Mouse (Mus musculus) kidney, embryonic 16.5 days (tissue): ENCODE measurements around the gene Lce3a. TPM values are rescaled to one million over a fixed set of nuclear protein-coding genes. Genes with fewer than 3 reads are reported as not detected.

Experiments used
- ATAC-seq: fragments of 200-750 bp; cut with Nextera tagmentation; 2 replicates; pipeline ENCODE4 v1.8.0; 2017; ENCODE audit warnings: moderate TSS enrichment; ENCODE audit not compliant: low FRiP score, low TSS enrichment
- H3K27ac ChIP-seq: fragments of 300-500 bp; sonication (generic); 2 replicates; pipeline ENCODE4 v1.5.1; 2014; ENCODE audit warnings: low read length
- H3K27me3 ChIP-seq: fragments of 300-500 bp; sonication (generic); 2 replicates; pipeline ENCODE4 v1.6.1; 2014; ENCODE audit warnings: low read length, control low read depth, mixed read lengths; ENCODE audit not compliant: insufficient read depth
- H3K36me3 ChIP-seq: fragments of 300-500 bp; sonication (generic); 2 replicates; pipeline ENCODE4 v1.6.1; 2014; ENCODE audit warnings: low read length, control low read depth, mixed read lengths; ENCODE audit not compliant: insufficient read depth
- H3K4me1 ChIP-seq: fragments of 300-500 bp; sonication (generic); 2 replicates; pipeline ENCODE4 v1.6.1; 2014; ENCODE audit warnings: low read length, control low read depth, mixed read lengths; ENCODE audit not compliant: insufficient read depth
- H3K4me2 ChIP-seq: fragments of 300-500 bp; sonication (generic); replicated peaks from 2 replicates; pipeline ENCODE4 v1.6.1; 2014; ENCODE audit warnings: low read depth, low read length
- H3K4me3 ChIP-seq: fragments of 300-500 bp; sonication (generic); 2 replicates; pipeline ENCODE4 v1.5.1; 2014; ENCODE audit warnings: mild to moderate bottlenecking, low read length
- H3K9ac ChIP-seq: fragments of 300-500 bp; sonication (generic); replicated peaks from 2 replicates; pipeline ENCODE4 v1.6.1; 2014; ENCODE audit warnings: low read length
- H3K9me3 ChIP-seq: fragments of 300-500 bp; sonication (generic); 2 replicates; pipeline ENCODE4 v1.6.1; 2016; ENCODE audit warnings: low read length, control low read depth
- WGBS: fragments of 180-500 bp; shearing (Covaris S2); extraction: QIAGEN DNeasy Blood & Tissue Kit; methylation state at CpG from one replicate; pipeline ENCODE4 v1.1.7; 2014; 5-methylcytosine and 5-hydroxymethylcytosine counted together
- polyA plus RNA-seq: library from polyadenylated mRNA; unstranded; fragments of >200 nt; fragmentation: Nextera tagmentation; extraction: Ambion mirVana; gene quantifications from 2 replicates; pipeline ENCODE4 v1.2.1, GENCODE M21; 2015

Lce3a gene
- not detected in 2 replicates for polyA plus RNA-seq

DNA sequence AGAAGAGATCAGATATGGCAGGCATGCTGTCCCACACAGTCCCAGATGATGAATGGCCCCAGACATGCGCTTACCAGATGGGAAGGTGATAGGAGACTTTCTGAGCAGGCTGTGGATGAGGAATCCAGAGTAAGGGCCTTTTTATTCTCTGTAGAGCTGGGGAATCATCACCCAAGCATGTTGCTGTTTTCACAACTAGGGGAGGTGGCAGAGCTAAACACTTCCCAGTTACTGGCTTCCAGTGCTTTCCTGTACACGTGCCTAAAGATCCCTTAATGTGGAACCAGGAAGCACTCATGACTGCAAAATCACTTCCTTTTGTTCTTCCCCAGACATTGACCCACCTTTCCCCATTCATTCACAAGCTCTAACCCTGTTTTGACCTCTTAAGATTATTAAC is at the start of gene Lce3a:
Gene Lce3a, minus strand, starts transcription at position 101 of the 400 bp plus-strand sequence.
- H3K4me1 ChIP-seq, result no peaks in the 10 kb centered on the region
- WGBS, result 66% methylated on average over 2 of the region's 2 CpGs
- H3K9me3 ChIP-seq, result no peaks in the 10 kb centered on the region
- H3K27ac ChIP-seq, result no peak within 1 kb of the TSS
- no peak within 1 kb of the TSS for H3K9ac ChIP-seq
- no peaks in the 10 kb centered on the region for H3K36me3 ChIP-seq
- H3K4me2 ChIP-seq, result no peak within 1 kb of the TSS
- no peak within 1 kb of the TSS for H3K4me3 ChIP-seq
- no peaks in the 10 kb centered on the region for H3K27me3 ChIP-seq
- ATAC-seq, result no peak

DNA sequence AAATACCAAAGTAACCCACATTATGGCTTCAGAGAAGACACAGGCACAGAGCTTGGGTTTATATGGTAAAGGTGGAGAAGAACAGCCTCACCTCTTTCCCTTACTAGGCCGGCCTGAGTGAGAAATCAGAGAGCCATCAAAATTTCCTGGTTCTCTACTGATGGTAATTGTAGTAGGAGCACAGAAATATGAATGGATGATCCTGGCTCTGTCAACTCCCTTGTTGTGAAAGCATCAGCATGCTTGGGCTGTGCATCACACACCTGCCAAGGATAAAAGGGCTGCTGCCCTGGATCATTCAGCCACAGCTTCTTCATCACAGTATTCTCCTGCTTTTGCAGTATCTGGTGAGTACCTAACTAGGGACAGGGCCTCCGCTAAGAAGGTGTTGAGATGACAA is 40.7 kb upstream of the Lce3a start, which contains the start of gene Lce3e:
Gene Lce3e, plus strand, starts transcription at position 301 of the 400 bp plus-strand sequence.
- Histone ChIP-seq H3K9ac (no peak within 1 kb of the TSS), H3K36me3 (no peaks in the 10 kb centered on the region), H3K27me3 (no peaks in the 10 kb centered on the region), H3K4me3 (no peak within 1 kb of the TSS), H3K4me1 (no peaks in the 10 kb centered on the region), H3K27ac (no peak within 1 kb of the TSS), H3K9me3 (no peaks in the 10 kb centered on the region), H3K4me2 (no peak within 1 kb of the TSS)
- ATAC-seq, result no peak
- WGBS, result 87% methylated on average over 2 of the region's 2 CpGs

DNA sequence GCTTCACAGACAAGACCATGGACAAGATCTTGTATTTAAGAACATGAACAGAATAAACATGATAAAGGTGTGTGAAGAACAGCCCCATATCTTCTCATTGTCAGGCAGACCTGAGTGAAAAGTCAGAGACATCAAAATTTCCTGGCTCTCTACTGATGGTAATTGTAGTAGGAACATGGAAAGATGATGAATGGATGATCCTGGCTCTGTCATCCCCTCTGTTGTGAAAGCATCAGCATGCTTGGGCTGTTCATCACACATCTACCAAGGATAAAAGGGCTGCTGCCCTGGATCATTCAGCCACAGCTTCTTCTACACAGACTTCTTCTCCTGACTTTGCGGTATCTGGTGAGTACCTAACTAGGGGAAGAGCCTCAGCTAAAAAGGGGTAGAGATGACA is 31.1 kb upstream of the Lce3a start, which contains the start of gene Lce3d:
Gene Lce3d, plus strand, starts transcription at position 301 of the 400 bp plus-strand sequence.
- Histone ChIP-seq H3K9me3 (no peaks in the 10 kb centered on the region), H3K27ac (no peak within 1 kb of the TSS), H3K36me3 (no peaks in the 10 kb centered on the region), H3K4me2 (no peak within 1 kb of the TSS), H3K9ac (no peak within 1 kb of the TSS), H3K27me3 (no peaks in the 10 kb centered on the region), H3K4me3 (no peak within 1 kb of the TSS), H3K4me1 (no peaks in the 10 kb centered on the region)
- 97% methylated on average over 1 of the region's 1 CpGs for WGBS
- no peak for ATAC-seq

DNA sequence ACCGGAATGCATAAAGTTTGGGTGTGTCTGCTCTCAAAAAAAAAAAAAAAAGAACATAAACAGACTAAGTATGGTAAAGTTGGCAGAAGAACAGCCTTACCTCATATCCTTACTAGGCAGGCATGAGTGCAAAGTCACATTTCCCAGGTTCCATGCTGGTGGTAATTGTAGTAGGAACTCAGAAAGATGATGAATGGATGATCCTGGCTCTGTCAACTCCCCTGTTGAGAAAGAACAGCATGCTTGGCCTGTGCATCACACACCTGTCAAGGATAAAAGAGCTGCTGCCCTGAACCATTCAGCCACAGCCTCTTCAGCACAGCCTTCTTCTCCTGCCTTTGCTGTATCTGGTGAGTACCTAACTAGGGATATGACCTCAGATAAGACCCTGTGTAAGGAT is 18.2 kb upstream of the Lce3a start, which contains the start of gene Lce3c:
Gene Lce3c, plus strand, starts transcription at position 301 of the 400 bp plus-strand sequence.
- ATAC-seq, result no peak
- no peaks in the 10 kb centered on the region for H3K36me3 ChIP-seq
- no peaks in the 10 kb centered on the region for H3K9me3 ChIP-seq
- H3K4me2 ChIP-seq, result no peak within 1 kb of the TSS
- no peak within 1 kb of the TSS for H3K9ac ChIP-seq
- WGBS, result 77% methylated on average over 1 of the region's 1 CpGs
- H3K27me3 ChIP-seq, result no peaks in the 10 kb centered on the region
- H3K4me3 ChIP-seq, result no peak within 1 kb of the TSS
- no peaks in the 10 kb centered on the region for H3K4me1 ChIP-seq
- no peak within 1 kb of the TSS for H3K27ac ChIP-seq

DNA sequence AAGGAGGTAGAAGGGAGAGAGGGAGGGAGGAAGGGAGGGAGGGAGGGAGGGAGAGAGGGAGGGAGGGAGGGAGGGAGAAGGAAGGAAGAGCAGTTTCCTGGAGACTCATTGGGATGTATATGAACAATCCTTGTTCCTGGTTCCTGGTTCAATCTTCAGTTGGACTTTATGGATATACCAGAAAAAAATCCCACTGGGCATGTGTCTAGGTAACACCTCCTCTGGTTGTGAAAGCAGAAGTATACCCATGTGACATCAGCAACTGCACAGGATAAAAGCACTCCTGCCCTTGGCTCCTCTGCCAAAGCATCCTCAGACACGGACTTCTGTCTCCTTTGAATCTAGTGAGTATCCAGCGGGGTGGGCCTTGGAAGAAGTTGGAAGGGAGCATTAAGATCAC is 6.6 kb upstream of the Lce3a start, which contains the start of gene Lce3b:
Gene Lce3b, plus strand, starts transcription at position 301 of the 400 bp plus-strand sequence.
- no peak for ATAC-seq
- H3K27me3 ChIP-seq, result no peaks in the 10 kb centered on the region
- H3K9ac ChIP-seq, result no peak within 1 kb of the TSS
- H3K4me1 ChIP-seq, result no peaks in the 10 kb centered on the region
- H3K4me2 ChIP-seq, result no peak within 1 kb of the TSS
- WGBS, result 66% methylated on average over 2 of the region's 2 CpGs
- H3K9me3 ChIP-seq, result no peaks in the 10 kb centered on the region
- H3K27ac ChIP-seq, result no peak within 1 kb of the TSS
- no peaks in the 10 kb centered on the region for H3K36me3 ChIP-seq
- H3K4me3 ChIP-seq, result no peak within 1 kb of the TSS

DNA sequence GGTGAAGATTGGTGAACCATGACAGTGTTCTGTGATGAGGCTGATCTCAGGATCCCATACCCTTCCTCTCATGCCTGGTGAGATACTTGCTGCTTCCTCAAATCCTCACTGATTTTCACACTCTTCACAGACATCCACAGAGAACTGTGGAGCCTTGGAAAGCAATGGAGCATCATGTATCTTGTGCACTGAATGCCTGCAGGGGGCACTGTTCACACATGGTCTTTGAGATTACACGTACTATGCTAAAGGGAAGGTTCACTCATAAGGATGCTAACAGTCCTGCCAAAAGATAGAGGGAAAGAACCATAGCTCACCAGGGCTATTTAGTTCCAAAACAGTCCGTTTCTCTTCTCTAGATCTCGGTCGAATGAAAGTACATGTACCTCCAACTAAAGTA is 5.7 kb downstream of the Lce3a start:
- Histone ChIP-seq H3K4me1 (no peaks in the 10 kb centered on the region), H3K27me3 (no peaks in the 10 kb centered on the region), H3K4me3 (no peak overlapping the region), H3K9me3 (no peaks in the 10 kb centered on the region), H3K36me3 (no peaks in the 10 kb centered on the region), H3K4me2 (no peak overlapping the region), H3K27ac (no peak overlapping the region), H3K9ac (no peak overlapping the region)
- ATAC-seq, result peak; percentile 31; the same call in 1 of the 2 replicates
- WGBS, result 56% methylated on average over 4 of the region's 4 CpGs

DNA sequence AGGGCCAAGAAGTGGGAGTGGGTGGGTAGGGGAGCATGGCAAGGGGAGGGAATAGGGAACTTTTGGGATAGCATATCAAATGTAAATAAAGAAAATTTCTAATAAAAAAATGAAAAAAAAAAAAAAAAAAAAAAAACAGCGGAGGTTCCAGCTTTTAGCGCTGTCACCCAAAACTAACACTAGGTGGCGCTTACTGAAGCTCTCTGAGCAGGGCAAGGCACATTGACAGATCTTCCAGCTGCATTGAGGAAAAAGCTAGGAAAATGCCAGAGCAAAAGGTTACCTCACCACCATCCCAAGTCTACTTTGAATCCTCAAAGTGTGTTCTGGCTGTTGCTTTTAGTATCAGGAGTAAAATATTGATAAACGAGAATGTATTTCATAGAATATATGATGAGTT is 18.5 kb downstream of the Lce3a start:
- Histone ChIP-seq H3K27ac (no peak overlapping the region), H3K4me3 (no peak overlapping the region), H3K9me3 (no peaks in the 10 kb centered on the region), H3K4me1 (no peaks in the 10 kb centered on the region), H3K4me2 (no peak overlapping the region), H3K36me3 (no peaks in the 10 kb centered on the region), H3K27me3 (no peaks in the 10 kb centered on the region), H3K9ac (no peak overlapping the region)
- ATAC-seq, result no peak
- 24% methylated on average over 4 of the region's 4 CpGs for WGBS

DNA sequence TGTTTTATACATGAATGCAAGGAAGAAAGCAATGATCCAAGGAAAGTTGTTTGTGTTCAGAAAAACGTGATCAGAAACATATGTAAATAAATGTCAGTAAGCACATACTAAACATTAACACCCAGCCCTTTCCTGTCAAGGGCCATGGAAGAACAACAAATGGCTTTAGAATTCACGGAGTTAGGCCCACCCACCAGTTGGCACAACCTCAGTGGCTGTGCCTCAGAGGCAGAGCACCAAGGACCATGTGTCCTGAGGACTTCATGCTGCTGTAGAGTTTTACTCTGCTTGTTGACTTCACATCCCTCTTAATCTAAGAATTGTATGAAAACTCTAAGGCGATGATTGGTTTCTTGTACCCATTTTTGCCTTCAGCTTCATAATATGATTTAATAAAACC is 20.8 kb downstream of the Lce3a start:
- Histone ChIP-seq H3K9me3 (no peaks in the 10 kb centered on the region), H3K4me2 (no peak overlapping the region), H3K9ac (no peak overlapping the region), H3K4me3 (no peak overlapping the region), H3K36me3 (no peaks in the 10 kb centered on the region), H3K27me3 (no peaks in the 10 kb centered on the region), H3K27ac (no peak overlapping the region), H3K4me1 (no peaks in the 10 kb centered on the region)
- ATAC-seq, result no peak
- WGBS, result 49% methylated on average over 3 of the region's 3 CpGs

DNA sequence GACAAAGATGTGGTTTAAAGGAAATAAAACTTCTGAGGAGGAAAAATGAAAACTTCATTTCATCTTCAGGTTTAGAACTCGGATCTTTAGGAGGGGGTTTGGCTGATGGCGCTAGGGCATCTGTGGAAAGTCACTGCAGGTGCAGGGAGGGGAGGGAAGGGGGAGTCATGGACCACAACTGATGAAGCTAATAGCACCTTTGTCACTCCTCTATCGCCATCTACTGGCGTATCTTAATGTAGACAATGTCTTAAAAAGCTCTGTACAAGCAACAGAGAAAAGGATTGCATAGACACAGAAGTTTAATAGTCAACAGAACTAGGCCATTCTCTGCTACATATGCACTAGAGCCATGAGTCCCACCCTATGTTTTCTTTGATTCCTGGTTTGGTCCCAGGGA is 22.4 kb downstream of the Lce3a start:
- Histone ChIP-seq H3K9ac (no peak overlapping the region), H3K27me3 (no peaks in the 10 kb centered on the region), H3K27ac (no peak overlapping the region), H3K4me3 (no peak overlapping the region), H3K9me3 (no peaks in the 10 kb centered on the region), H3K4me1 (no peaks in the 10 kb centered on the region), H3K4me2 (no peak overlapping the region), H3K36me3 (no peaks in the 10 kb centered on the region)
- ATAC-seq, result no peak; the same call in 1 of the 2 replicates
- WGBS, result 34% methylated on average over 4 of the region's 4 CpGs

DNA sequence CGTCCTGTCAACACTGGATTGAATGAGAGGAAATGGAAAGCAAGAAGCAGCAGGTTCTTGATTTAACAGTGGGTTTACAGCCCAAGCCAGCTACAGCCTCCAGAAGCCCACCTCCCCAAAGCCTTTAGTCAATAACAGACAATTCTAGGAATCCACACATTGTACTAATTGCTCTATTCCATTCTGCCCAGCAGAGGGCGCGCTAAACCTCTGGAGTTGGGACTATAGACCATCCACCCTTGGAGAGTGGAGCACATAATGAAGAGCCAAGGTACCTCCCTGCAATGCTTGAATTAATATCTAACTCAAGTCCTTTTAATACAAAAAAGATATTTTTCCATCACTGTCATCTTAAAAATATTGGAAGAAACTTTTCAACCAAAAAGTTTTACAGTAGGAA is 23.0 kb downstream of the Lce3a start:
- no peak overlapping the region for H3K9ac ChIP-seq
- H3K4me1 ChIP-seq, result no peaks in the 10 kb centered on the region
- no peaks in the 10 kb centered on the region for H3K36me3 ChIP-seq
- 24% methylated on average over 3 of the region's 3 CpGs for WGBS
- H3K4me3 ChIP-seq, result no peak overlapping the region
- no peaks in the 10 kb centered on the region for H3K9me3 ChIP-seq
- no peaks in the 10 kb centered on the region for H3K27me3 ChIP-seq
- no peak overlapping the region for H3K4me2 ChIP-seq
- H3K27ac ChIP-seq, result no peak overlapping the region
- ATAC-seq, result no peak
